Mouse (Mus musculus): ENCODE measurements around the gene Hspb3.

DNA sequence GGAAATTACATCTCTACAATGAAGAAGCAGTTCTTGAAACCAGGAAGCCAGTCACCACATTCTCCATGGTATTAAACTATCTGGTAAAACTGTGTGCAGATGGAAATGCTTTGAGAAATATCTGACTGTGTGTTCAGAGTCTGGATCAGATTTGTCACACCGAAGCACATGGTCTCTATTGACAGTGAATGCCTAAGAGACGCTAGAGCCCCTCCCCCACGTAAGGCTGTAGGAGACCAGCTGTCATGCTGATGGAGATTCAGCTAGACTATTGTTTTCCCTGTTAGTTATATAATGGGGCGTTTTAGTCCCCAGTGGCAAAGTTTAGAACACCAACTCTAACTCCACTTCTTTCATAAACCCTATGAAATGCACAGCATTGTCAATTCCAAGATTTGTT, 42.7 kb upstream of the Hspb3 start:
- no peak for TF ChIP-seq CTCF (IDR thresholded peaks at IDR 0.05; ENCODE audit: control insufficient read depth, insufficient read depth, insufficient read length)
- no peak for TF ChIP-seq USF1 (IDR thresholded peaks at IDR 0.05; ENCODE audit: low read depth)
- no peak for TF ChIP-seq MYOG (IDR thresholded peaks at IDR 0.05; ENCODE audit: control insufficient read depth, extremely low read depth, insufficient read length)

All from C2C12 (cell line).